Comparison of ENCODE assay signal across 19 mouse cellular contexts in genomic region chr1:64527626-64528025, GRCm38 (mm10). TPM values are rescaled to one million over a fixed set of nuclear protein-coding genes. Genes with fewer than 3 reads are reported as not detected.
DNase-seq lines count a peak whose midpoint lies in the region; ATAC-seq and TF ChIP-seq lines count a peak whose summit lies in the region.
"Had no signal": no experiment of that assay in that cellular context is flagged by ENCODE, and none has a peak within 500 bp of the region (broad histone marks: within the 10 kb centered on the region; RNA-seq: fewer than 3 reads in every experiment).

No protein-coding gene starts in this region.

- DNase-seq in heart, postnatal 0 days (ENCODE audit: low spot score): no peak
- DNase-seq in heart, embryonic 10.5 days (ENCODE audit: low spot score): no peak
- peak; percentile 76 for DNase-seq in CD4-positive, CD25-positive, alpha-beta regulatory T cell, adult 2 months (ENCODE audit: low read depth, low spot score)
- peak; percentile 62 to 65 for DNase-seq in thymus, postnatal 10 days (ENCODE audit: low spot score in 2 of 2)
- no peak for DNase-seq in midbrain, embryonic 14.5 days
- DNase-seq in right cerebral cortex, postnatal 25 days: no peak
- DNase-seq: adrenal gland, adult 8-10 months; cerebellum, postnatal 25 days; kidney, adult 2 months; layer of hippocampus, postnatal 36 days; right cerebral cortex, postnatal 14 days had no signal

- H3K27ac ChIP-seq in heart, postnatal 0 days (ENCODE audit: low read depth): peak overlapping the region; percentile 34; the same call in 1 of the 2 replicates
- no peak overlapping the region for H3K27ac ChIP-seq in heart, embryonic 10.5 days
- H3K27ac ChIP-seq in midbrain, embryonic 14.5 days (replicated peaks; ENCODE audit: low read depth, low read length): no peak overlapping the region
- no peak overlapping the region for H3K27ac ChIP-seq in kidney, embryonic 15.5 days
- H3K27ac ChIP-seq: forebrain, embryonic 15.5 days; heart, embryonic 13.5 days; hindbrain, postnatal 0 days; liver, embryonic 12.5 days had no signal

- no peak overlapping the region for H3K9ac ChIP-seq in heart, postnatal 0 days (replicated peaks; ENCODE audit: low read depth, low read length)
- no peak overlapping the region for H3K9ac ChIP-seq in midbrain, embryonic 14.5 days (replicated peaks; ENCODE audit: low read length)
- H3K9ac ChIP-seq in kidney, embryonic 15.5 days: no peak overlapping the region
- H3K9ac ChIP-seq: forebrain, embryonic 15.5 days; heart, embryonic 13.5 days; liver, embryonic 12.5 days had no signal

- H3K36me3 ChIP-seq in heart, postnatal 0 days (replicated peaks; ENCODE audit: control insufficient read depth, insufficient read depth, low read length): no peaks in the 10 kb centered on the region
- H3K36me3 ChIP-seq in heart, embryonic 10.5 days: peaks cover 3% of the 10 kb centered on the region; the same call in 1 of the 2 replicates
- no peaks in the 10 kb centered on the region for H3K36me3 ChIP-seq in midbrain, embryonic 14.5 days (ENCODE audit: control insufficient read depth, insufficient read depth, low read length)
- peaks cover 4% of the 10 kb centered on the region; the same call in 1 of the 2 replicates for H3K36me3 ChIP-seq in kidney, embryonic 15.5 days
- H3K36me3 ChIP-seq: forebrain, embryonic 15.5 days had no signal

- H3K9me3 ChIP-seq in heart, postnatal 0 days (replicated peaks; ENCODE audit: control insufficient read depth, low read length): no peaks in the 10 kb centered on the region
- no peaks in the 10 kb centered on the region for H3K9me3 ChIP-seq in heart, embryonic 10.5 days
- no peaks in the 10 kb centered on the region for H3K9me3 ChIP-seq in midbrain, embryonic 14.5 days (ENCODE audit: control insufficient read depth, low read length)
- 0 out of 2 replicates have a peak, but pooled peaks cover 2% of the 10 kb centered on the region for H3K9me3 ChIP-seq in kidney, embryonic 15.5 days (replicated peaks)
- H3K9me3 ChIP-seq: forebrain, embryonic 15.5 days; heart, embryonic 13.5 days; liver, embryonic 12.5 days had no signal

- TF ChIP-seq CTCF in heart, postnatal 0 days (IDR thresholded peaks at IDR 0.05; ENCODE audit: low read depth): no peak

- H3K27me3 ChIP-seq in heart, postnatal 0 days (ENCODE audit: control insufficient read depth, insufficient read depth, low read length): no peaks in the 10 kb centered on the region
- H3K27me3 ChIP-seq in heart, embryonic 10.5 days (ENCODE audit: insufficient read depth, poor library complexity, severe bottlenecking): no peaks in the 10 kb centered on the region
- H3K27me3 ChIP-seq in midbrain, embryonic 14.5 days (ENCODE audit: control insufficient read depth, insufficient read depth, low read length): no peaks in the 10 kb centered on the region
- H3K27me3 ChIP-seq in kidney, embryonic 15.5 days: no peaks in the 10 kb centered on the region
- H3K27me3 ChIP-seq: forebrain, embryonic 15.5 days; heart, embryonic 13.5 days; liver, embryonic 12.5 days; megakaryocyte, embryonic 14.5 days had no signal

- TF ChIP-seq EP300 in heart, postnatal 0 days (IDR thresholded peaks at IDR 0.05; ENCODE audit: low read depth): no peak

- no peak overlapping the region for H3K4me2 ChIP-seq in heart, postnatal 0 days (ENCODE audit: low read depth, low read length)
- no peak overlapping the region for H3K4me2 ChIP-seq in midbrain, embryonic 14.5 days (ENCODE audit: low read length)
- no peak overlapping the region for H3K4me2 ChIP-seq in kidney, embryonic 15.5 days
- H3K4me2 ChIP-seq: forebrain, embryonic 15.5 days; heart, embryonic 13.5 days; liver, embryonic 12.5 days had no signal

- H3K4me3 ChIP-seq in heart, postnatal 0 days (ENCODE audit: low read depth, low read length): no peak overlapping the region
- H3K4me3 ChIP-seq in heart, embryonic 10.5 days: no peak overlapping the region
- H3K4me3 ChIP-seq in midbrain, embryonic 14.5 days (replicated peaks; ENCODE audit: low read depth, low read length): no peak overlapping the region
- H3K4me3 ChIP-seq in kidney, embryonic 15.5 days (replicated peaks): no peak overlapping the region
- H3K4me3 ChIP-seq: forebrain, embryonic 15.5 days; heart, embryonic 13.5 days; liver, embryonic 12.5 days; megakaryocyte, embryonic 14.5 days had no signal

- no peak for ATAC-seq in heart, postnatal 0 days (ENCODE audit: insufficient read depth, low read depth)
- peak; percentile 17 for ATAC-seq in common myeloid progenitor, adult 5-6 weeks (replicated peaks; ENCODE audit: low read depth, poor library complexity, severe bottlenecking)
- ATAC-seq in midbrain, embryonic 14.5 days (ENCODE audit: low FRiP score, low TSS enrichment): no peak
- ATAC-seq in kidney, embryonic 15.5 days (replicated peaks; ENCODE audit: low FRiP score): no peak
- ATAC-seq: forebrain, embryonic 15.5 days; hindbrain, postnatal 0 days; liver, embryonic 12.5 days; midbrain, embryonic 16.5 days had no signal

- H3K4me1 ChIP-seq in heart, postnatal 0 days (ENCODE audit: control insufficient read depth, insufficient read depth): peaks cover 18% of the 10 kb centered on the region
- peaks cover 14% of the 10 kb centered on the region; the same call in 1 of the 2 replicates for H3K4me1 ChIP-seq in heart, embryonic 10.5 days
- no peaks in the 10 kb centered on the region for H3K4me1 ChIP-seq in midbrain, embryonic 14.5 days (ENCODE audit: control insufficient read depth, insufficient read depth, low read length)
- peaks cover 13% of the 10 kb centered on the region for H3K4me1 ChIP-seq in kidney, embryonic 15.5 days

RNA-seq across cellular contexts. Expression of gene Creb1, which starts 4.8 kb away (rescaled TPM):
- total RNA-seq in heart, postnatal 0 days (2014; rRNA removed; ENCODE audit: low replicate concordance): 27.8 and 37.4 TPM in 2 replicates
- polyA plus RNA-seq in heart, postnatal 0 days (2015; fragmentation: Nextera tagmentation; extraction: Ambion mirVana): 9.9 and 11.2 TPM in 2 replicates
- 27.2 and 29.1 TPM in 2 replicates for polyA plus RNA-seq in heart, embryonic 10.5 days (2016; fragmentation: Nextera tagmentation; extraction: Ambion mirVana)
- 74.3 and 81.7 TPM in 2 replicates for total RNA-seq in common myeloid progenitor, adult 5-6 weeks (2017)
- 49.6 and 58.1 TPM in 2 replicates for polyA plus RNA-seq in midbrain, embryonic 14.5 days (2014; fragmentation: Nextera tagmentation; extraction: Ambion mirVana)
- polyA plus RNA-seq in kidney, embryonic 15.5 days (2015; fragmentation: Nextera tagmentation; extraction: Ambion mirVana): 33.3 and 36.1 TPM in 2 replicates

Comparison
In these comparisons a context has a peak if more than half of its experiments do, and no peak if none do; other contexts are left out.
1. DNase-seq: peak in CD4-positive, CD25-positive, alpha-beta regulatory T cell, adult 2 months (single experiment) and thymus, postnatal 10 days (2 of 2); none in heart, postnatal 0 days (single experiment), heart, embryonic 10.5 days (single experiment), midbrain, embryonic 14.5 days (single experiment) and right cerebral cortex, postnatal 25 days (single experiment).